Mouse (Mus musculus) MEL-GATA-1-ER (cell line): ENCODE measurements at regions not wholly inside any gene's neighbourhood (a gene's known extent, or its start where the extent isn't known, plus 50 kb on each side); places are given as distances from the start of the nearest gene placed in this dataset.

Source experiments
- DNase-seq: peaks from one replicate; pipeline ENCODE4 v3.0.0-alpha.2; 2012; ENCODE audit warnings: low read depth; ENCODE audit errors: extremely low read depth

- DNase-seq: no peak
These were observed 73.1 kb upstream of the Eomes start for GRCm38 (mm10) chr9:118404867-118405266.

- DNase-seq: no peak
These were observed 72.0 kb upstream of the Eomes start for GRCm38 (mm10) chr9:118405926-118406518.

- no peak for DNase-seq
These were observed 62.0 kb upstream of the Eomes start for GRCm38 (mm10) chr9:118416032-118416431.

- no peak for DNase-seq
These were observed 61.5 kb upstream of the Eomes start for GRCm38 (mm10) chr9:118416475-118416874.

GRCm38 (mm10) chr9:118424344-118424743 is 53.7 kb upstream of the Eomes start:
- DNase-seq: no peak
